Mouse (Mus musculus) liver, embryonic 14.5 days (tissue): ENCODE measurements around the gene Tmem63c. TPM values are rescaled to one million over a fixed set of nuclear protein-coding genes. Genes with fewer than 3 reads are reported as not detected.

Experiments used
- ATAC-seq: fragments of 200-750 bp; cut with Nextera tagmentation; 2 replicates; pipeline ENCODE4 v1.8.0; 2017; ENCODE audit warnings: moderate number of reproducible peaks, mild to moderate bottlenecking, moderate library complexity; ENCODE audit not compliant: insufficient read depth
- DNase-seq, 3 experiments: peaks; one replicate each; pipeline ENCODE4 v3.0.0-alpha.2; 2012 to 2013; ENCODE audit warnings: low read depth in 3 of 3, low spot score in 3 of 3
- H3K27ac ChIP-seq: fragments of 300-500 bp; sonication (generic); 2 replicates; pipeline ENCODE4 v1.5.1; 2014; ENCODE audit warnings: moderate library complexity, mild to moderate bottlenecking, control low read depth, inconsistent platforms
- H3K27me3 ChIP-seq: fragments of 300-500 bp; sonication (generic); 2 replicates; pipeline ENCODE4 v1.6.1; 2014; ENCODE audit warnings: mild to moderate bottlenecking, low read length, moderate library complexity; ENCODE audit not compliant: control insufficient read depth, insufficient read depth
- H3K36me3 ChIP-seq: fragments of 300-500 bp; sonication (generic); replicated peaks from 2 replicates; pipeline ENCODE4 v1.6.1; 2014; ENCODE audit warnings: low read depth; ENCODE audit not compliant: control insufficient read depth, insufficient read depth
- H3K4me1 ChIP-seq, 2 experiments: fragments of 200-500 bp in 1 of 2; fragments of 300-500 bp in 1 of 2; sonication (generic) in 1 of 2; replicated peaks; 2 replicates each; pipeline ENCODE4 v1.6.1; 2012 to 2014; ENCODE audit warnings: antibody characterized with exemption in 1 of 2, inconsistent platforms in 1 of 2, low read length in 1 of 2; ENCODE audit not compliant: control insufficient read depth in 2 of 2, insufficient read depth in 2 of 2
- H3K4me2 ChIP-seq: fragments of 300-500 bp; sonication (generic); 2 replicates; pipeline ENCODE4 v1.6.1; 2014; ENCODE audit warnings: low read depth, mild to moderate bottlenecking, control low read depth, moderate library complexity
- H3K4me3 ChIP-seq, 2 experiments: fragments of 200-500 bp in 1 of 2; fragments of 300-500 bp in 1 of 2; sonication (generic) in 1 of 2; 2 replicates each; pipeline ENCODE4 v1.5.1; 2012 to 2014; ENCODE audit warnings: low read depth in 2 of 2, low read length in 2 of 2, mild to moderate bottlenecking in 2 of 2, control low read depth in 1 of 2, inconsistent platforms in 1 of 2, moderate library complexity in 1 of 2; ENCODE audit not compliant: insufficient read depth in 1 of 2
- H3K9ac ChIP-seq: fragments of 300-500 bp; sonication (generic); replicated peaks from 2 replicates; pipeline ENCODE4 v1.6.1; 2014; ENCODE audit warnings: mild to moderate bottlenecking, control low read depth, moderate library complexity
- H3K9me3 ChIP-seq: fragments of 300-500 bp; sonication (generic); 2 replicates; pipeline ENCODE4 v1.6.1; 2016; ENCODE audit warnings: low read length, mixed read lengths; ENCODE audit not compliant: control insufficient read depth
- CTCF ChIP-seq: IDR thresholded peaks from 2 replicates; pipeline ENCODE4 v1.5.1; 2016; ENCODE audit warnings: antibody characterized with exemption, low read depth, control low read depth
- EP300 ChIP-seq: IDR thresholded peaks from 2 replicates; pipeline ENCODE4 v1.6.1; 2016; ENCODE audit warnings: antibody characterized with exemption, low read depth
- WGBS: fragments of 180-500 bp; shearing (Covaris S2); extraction: QIAGEN DNeasy Blood & Tissue Kit; methylation state at CpG from one replicate; pipeline ENCODE4 v1.1.7; 2014; ENCODE audit not compliant: insufficient replicate concordance; 5-methylcytosine and 5-hydroxymethylcytosine counted together
- polyA plus RNA-seq, 2 experiments: library from polyadenylated mRNA; depleted of rRNA in 1 of 2; stranded (reverse) in 1 of 2; unstranded in 1 of 2; fragments of >200 nt; fragmentation: Nextera tagmentation in 1 of 2; extraction: Ambion mirVana in 1 of 2; gene quantifications; 2 replicates each; pipeline versions ENCODE4 v1.2.1 to v1.2.3; 2012 to 2014

The Tmem63c gene
- polyA plus RNA-seq, 2 experiments: not detected

DNA sequence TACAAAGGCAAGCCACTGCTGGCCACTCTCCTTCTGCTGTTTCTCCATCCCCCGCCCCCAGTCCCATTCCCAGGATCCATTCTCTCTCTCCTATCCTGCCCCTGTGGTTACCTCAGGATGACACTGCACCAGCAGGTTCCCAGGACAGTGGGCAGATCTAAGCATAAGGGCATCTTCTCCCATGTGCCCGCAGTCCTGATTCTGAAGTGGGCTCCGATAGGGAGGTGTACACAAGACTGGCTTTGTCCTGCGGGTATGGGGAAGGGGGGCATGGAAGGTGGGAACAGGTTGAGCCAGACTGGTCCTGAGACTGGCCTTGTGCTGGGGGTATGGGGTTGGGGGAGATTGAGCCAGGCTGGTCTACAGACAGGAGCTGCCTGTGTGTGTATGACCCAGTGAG is 16.5 kb upstream of the Tmem63c start:
- no peaks in the 10 kb centered on the region for H3K4me1 ChIP-seq
- H3K4me2 ChIP-seq: no peak overlapping the region
- H3K27me3 ChIP-seq: no peaks in the 10 kb centered on the region
- TF ChIP-seq EP300 (no peak), CTCF (no peak)
- H3K36me3 ChIP-seq: no peaks in the 10 kb centered on the region
- no peak overlapping the region for H3K4me3 ChIP-seq
- DNase-seq: no peak
- H3K9ac ChIP-seq: no peak overlapping the region
- H3K27ac ChIP-seq: no peak overlapping the region
- WGBS: 73% methylated on average over 4 of the region's 4 CpGs
- H3K9me3 ChIP-seq: no peaks in the 10 kb centered on the region
- no peak for ATAC-seq

- peak; percentile 78 for TF ChIP-seq CTCF
- TF ChIP-seq EP300: no peak
- ATAC-seq (no peak), DNase-seq (no peak)
- Histone ChIP-seq H3K4me1 (no peaks in the 10 kb centered on the region), H3K27ac (no peak overlapping the region), H3K4me2 (no peak overlapping the region), H3K9me3 (no peaks in the 10 kb centered on the region), H3K4me3 (no peak overlapping the region), H3K27me3 (no peaks in the 10 kb centered on the region), H3K9ac (no peak overlapping the region), H3K36me3 (no peaks in the 10 kb centered on the region)
- 23% methylated on average over 3 of the region's 3 CpGs for WGBS
These were observed 4.1 kb upstream of the Tmem63c start for GRCm38 (mm10) chr12:87017041-87017440.

- TF ChIP-seq CTCF (no peak), EP300 (no peak)
- Histone ChIP-seq H3K4me3 (no peak overlapping the region), H3K4me2 (no peak overlapping the region), H3K9ac (no peak overlapping the region), H3K27ac (no peak overlapping the region), H3K4me1 (no peaks in the 10 kb centered on the region), H3K27me3 (no peaks in the 10 kb centered on the region), H3K9me3 (no peaks in the 10 kb centered on the region), H3K36me3 (no peaks in the 10 kb centered on the region)
- 56% methylated on average over 2 of the region's 2 CpGs for WGBS
- DNase-seq (no peak), ATAC-seq (no peak)
These were observed 2.4 kb upstream of the Tmem63c start for GRCm38 (mm10) chr12:87018756-87019155.

- Histone ChIP-seq H3K4me1 (no peaks in the 10 kb centered on the region), H3K9me3 (no peaks in the 10 kb centered on the region), H3K36me3 (no peaks in the 10 kb centered on the region), H3K4me3 (no peak overlapping the region), H3K9ac (no peak overlapping the region), H3K4me2 (no peak overlapping the region), H3K27me3 (peaks cover 6% of the 10 kb centered on the region), H3K27ac (no peak overlapping the region)
- ATAC-seq (no peak), DNase-seq (no peak)
- TF ChIP-seq EP300: no peak
- TF ChIP-seq CTCF: no peak
- WGBS: 69% methylated on average over 2 of the region's 2 CpGs
These were observed 866 bp downstream of the Tmem63c start for GRCm38 (mm10) chr12:87022006-87022405.

DNA sequence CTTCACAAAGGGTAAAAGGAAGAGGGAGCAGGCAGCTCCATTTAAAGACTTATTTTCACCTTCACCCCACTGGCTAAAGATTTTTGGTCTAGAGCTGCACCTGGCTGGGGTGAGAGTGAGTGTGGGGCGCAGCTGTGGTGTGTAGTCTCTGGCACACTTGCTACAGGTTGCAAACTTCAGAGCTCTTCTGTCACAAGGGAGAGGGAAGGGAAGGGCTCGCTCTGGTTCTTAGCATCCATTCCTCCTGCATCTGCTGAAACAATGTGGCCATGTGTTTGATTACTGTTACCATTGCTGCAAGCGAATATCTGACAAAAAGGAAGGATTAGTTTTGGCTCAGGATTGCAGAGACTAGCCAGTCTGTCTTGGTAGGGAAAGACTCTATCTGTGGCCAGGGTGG is 2.3 kb downstream of the Tmem63c start:
- Histone ChIP-seq H3K9me3 (no peaks in the 10 kb centered on the region), H3K27ac (no peak overlapping the region), H3K36me3 (no peaks in the 10 kb centered on the region), H3K4me2 (no peak overlapping the region), H3K4me1 (no peaks in the 10 kb centered on the region), H3K27me3 (peaks cover 7% of the 10 kb centered on the region), H3K9ac (no peak overlapping the region), H3K4me3 (no peak overlapping the region)
- 47% methylated on average over 3 of the region's 3 CpGs for WGBS
- ATAC-seq: no peak
- TF ChIP-seq CTCF (no peak), EP300 (no peak)
- DNase-seq: no peak
